Mouse (Mus musculus): ENCODE data around the gene Srm.

Srm gene

DNA sequence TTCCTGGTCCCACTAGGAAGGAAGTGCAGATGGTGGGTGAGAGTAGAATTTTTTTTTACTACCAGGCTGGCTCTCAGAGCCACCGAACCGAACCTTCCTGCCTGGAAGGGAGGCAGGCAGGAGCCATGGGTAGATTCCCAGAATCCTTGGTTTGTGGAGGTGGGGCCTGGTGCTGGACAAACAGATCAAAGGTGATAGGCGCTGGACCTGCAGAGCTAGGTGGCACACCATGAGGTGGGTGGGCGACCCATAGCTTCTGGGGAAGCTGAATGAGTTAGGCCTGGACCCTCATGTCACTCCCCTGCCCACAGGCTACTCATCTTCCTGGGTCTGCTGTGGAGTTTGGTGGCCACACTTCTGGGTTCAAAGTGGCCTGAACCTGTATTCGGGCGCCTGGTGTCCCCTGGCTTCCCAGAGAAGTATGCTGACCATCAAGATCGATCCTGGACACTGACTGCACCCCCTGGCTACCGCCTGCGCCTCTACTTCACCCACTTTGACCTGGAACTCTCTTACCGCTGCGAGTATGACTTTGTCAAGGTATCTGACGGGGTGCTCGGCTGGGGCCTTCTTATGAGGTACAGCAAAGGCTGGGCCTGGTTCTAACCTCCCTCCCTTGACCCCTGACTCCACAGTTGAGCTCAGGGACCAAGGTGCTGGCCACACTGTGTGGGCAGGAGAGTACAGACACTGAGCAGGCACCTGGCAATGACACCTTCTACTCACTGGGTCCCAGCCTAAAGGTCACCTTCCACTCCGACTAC is 11.2 kb downstream of the Srm start, which contains the start of gene Masp2:
Masp2 (plus strand) TSS at position 198 of the 764 bp plus-strand sequence.
- DNase-seq: no peak

DNA sequence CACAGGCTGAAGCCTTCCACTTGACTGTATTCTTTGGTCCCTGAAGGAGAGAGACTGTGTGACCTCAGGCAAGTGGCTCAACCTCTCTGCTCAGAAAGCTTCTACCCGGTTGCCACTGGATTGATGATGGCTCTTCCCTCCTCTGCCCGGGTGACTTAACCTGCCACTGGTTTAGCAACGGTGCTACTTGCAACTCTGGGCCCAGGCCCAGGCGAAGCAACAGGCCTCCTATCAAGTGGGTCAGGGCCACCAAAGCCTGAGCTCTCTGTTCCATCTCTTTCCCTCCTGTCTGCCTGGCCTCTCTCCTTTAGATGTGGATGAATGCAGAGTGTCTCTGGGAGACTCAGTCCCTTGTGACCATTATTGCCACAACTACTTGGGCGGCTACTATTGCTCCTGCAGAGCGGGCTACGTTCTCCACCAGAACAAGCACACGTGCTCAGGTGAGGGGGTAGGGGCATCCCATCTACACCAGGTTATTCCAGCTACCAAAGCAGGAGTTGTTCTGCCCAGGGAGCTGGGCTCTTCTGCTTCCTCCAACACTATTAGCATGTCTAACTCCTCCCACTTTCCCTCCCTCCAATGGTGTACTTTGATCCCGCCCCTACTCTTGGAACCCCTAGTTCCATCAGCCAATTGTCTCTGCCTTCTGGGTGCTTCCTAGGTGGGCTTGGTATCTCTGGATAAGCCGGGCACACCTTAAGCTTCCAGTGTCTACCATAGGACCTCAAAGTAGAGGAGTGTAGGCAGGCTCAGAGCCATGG is 12.3 kb downstream of the Srm start:
- no peak for DNase-seq

DNA sequence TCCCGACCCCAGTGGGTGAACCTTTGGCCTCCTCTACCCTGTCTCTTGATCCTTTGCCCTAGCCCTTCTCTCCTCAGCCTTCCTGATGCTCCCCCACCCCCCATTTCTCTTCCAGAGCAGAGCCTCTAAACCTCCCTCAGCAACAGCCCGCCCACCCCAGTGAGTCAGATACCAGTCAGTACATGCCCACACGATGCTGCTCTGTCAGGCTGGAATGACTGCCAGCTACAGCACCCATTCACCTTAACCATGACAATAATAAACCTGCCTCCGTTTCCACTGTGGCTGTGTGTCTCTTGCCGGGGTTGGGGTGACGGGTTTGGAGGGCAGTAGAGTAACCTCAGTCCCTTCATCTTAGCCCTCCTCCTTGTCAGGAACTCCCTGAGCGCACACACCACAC is 12.8 kb downstream of the Srm start:
- DNase-seq: no peak

DNA sequence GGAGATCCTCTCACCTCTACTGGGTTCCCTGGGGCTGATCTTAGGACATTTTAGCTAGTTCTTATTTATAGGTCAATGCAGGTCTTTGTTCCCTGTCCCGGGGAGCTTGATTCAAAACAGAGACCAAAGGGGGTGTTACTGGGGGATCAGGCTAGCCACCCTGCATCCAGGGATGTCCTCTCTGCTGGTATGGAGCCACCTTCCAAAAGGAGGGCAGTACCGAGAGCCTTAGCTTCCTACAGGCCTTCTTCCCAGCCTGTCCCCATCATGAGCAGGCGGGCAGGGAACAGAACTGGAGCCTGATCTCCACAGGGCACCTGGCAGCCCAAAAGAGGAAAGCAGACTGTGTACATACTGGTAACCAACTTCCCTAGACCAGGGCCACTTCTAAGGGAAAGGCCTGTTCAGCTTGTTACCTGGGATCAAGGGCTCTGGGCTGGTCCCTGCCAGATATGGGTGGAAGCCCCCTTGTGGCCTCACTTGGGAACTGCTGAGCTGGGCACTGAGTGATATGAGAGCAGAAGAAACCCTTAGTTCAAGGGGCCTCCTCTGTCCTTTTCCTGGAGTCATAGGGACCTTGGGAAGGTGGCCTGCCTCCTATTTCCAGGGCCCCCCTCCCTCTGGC is 13.3 kb downstream of the Srm start:
- peak; percentile 71 for DNase-seq

DNA sequence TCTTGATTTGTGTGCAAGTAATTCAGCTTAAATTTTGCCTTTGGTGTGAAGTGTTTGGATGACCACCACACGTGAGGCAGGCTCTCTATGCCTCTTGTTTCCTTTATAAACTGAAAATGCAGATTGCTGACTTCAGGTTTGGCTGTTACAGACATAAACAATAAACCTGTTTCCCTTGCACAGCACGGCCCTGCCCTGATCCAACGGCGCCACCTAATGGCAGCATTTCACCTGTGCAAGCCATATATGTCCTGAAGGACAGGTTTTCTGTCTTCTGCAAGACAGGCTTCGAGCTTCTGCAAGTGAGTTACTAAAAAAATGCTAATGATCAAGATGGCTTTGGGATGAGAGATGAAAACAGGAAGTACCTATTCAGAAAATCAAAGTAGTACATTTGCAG is 16.5 kb downstream of the Srm start:
- peak; percentile 85 for DNase-seq

DNA sequence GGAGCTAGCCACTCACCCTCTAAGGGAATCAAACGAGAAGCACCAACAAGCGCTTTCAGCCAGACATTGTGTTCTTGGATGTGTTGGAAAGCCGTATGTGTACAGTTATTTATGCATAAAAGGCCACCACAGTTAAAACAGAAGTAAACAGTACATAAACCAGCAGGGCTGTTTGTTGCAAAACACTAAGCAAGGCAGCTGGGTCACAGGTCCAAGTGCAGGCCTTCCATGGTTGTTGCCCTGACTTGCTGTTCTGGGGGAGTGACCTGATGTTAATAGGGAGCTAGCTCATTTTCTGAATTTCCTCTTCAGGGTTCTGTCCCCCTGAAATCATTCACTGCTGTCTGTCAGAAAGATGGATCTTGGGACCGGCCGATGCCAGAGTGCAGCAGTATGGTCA is 18.5 kb downstream of the Srm start:
- peak; percentile 29 for DNase-seq

DNA sequence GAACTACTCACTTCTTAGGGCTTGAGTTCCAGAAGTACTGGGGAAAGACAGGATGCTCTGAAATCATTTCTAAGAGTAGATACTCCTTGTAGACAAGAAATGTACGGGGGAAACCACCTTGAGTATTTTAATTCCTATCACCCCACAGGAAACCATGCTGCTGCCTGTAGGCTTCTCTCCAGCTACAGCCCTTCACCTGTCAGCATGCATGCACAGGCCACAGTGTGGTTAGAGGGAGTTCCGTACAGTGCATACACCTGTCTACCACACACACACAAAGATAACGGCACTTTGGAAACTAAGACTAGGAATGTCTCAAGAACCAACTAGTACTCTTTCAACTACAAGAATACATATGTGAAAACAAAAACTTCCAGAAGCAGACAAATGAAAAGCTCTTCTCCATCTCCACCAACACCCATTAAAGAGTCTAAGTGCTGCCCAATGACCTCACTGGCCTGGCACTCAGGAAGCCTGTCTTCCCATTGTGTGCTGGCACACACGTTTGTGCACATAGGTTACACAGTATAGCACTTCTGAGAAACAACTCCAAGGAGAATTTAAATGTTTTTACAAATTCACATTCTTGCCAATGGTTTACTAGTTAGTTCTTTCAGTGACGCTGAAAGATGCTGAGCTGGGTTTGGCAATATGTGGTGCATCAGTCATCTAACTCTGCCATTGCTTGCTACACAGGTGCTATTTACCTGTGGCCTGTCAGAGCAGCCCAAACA is 19.5 kb downstream of the Srm start:
- no peak for DNase-seq

DNA sequence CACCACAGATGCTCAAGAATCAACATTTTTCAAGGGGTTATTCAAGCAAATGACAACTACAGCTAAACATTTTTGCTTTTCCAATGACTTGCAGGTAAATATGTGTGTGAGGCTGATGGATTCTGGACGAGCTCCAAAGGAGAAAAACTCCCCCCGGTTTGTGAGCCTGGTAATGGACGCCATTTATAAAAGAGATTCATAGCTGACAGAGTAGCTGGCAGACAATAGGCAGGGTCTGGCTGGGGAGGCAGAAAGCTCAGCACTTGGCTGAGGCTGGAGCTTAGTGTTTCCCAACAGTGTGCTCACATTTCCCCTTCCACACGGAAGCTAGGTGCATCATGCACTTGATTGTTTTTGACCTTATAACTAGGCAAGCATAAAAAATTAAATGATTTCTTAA is 21.3 kb downstream of the Srm start:
- DNase-seq: peak; percentile 33

DNA sequence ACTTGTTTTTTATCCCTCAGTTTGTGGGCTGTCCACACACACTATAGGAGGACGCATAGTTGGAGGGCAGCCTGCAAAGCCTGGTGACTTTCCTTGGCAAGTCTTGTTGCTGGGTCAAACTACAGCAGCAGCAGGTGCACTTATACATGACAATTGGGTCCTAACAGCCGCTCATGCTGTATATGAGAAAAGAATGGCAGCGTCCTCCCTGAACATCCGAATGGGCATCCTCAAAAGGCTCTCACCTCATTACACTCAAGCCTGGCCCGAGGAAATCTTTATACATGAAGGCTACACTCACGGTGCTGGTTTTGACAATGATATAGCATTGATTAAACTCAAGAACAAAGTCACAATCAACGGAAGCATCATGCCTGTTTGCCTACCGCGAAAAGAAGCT is 22.4 kb downstream of the Srm start:
- no peak for DNase-seq

DNA sequence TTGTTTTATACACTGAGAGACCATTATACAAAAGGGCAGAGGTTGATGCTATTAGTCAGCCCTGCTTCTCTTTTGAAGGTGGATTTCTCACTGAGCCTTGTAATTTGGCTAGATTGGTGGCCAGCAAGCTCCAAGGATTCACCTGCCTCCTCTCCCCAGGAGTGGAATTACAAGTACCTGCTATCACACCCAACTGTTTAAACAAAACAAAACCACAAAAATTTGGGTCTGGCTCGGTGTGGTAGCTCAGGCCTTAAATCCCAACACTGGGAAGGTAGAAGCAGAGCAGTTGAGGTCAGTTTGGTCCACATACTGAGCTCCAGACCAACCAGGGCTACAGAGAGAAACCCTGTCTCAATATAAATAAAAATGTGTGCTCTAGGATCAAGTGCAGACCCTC is 28.5 kb downstream of the Srm start:
- no peak for DNase-seq

DNA sequence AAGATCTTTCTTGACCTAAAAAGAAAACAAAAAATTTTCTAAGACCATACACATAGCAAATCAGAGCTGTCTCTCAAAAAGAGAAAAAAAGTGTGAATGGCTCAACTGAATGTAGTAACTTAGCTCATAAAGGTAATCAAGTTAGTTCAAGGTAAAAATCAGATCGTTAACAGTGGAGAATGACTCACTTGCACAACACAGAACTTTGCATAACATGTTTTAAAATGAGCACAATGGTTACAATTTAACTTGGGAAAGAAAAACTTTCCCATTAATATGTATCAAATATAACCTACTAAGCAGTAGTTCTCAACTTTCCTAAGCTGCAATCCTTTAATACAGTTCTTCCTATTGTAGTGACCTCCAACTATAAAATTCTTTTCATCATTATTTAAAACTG is 29.4 kb downstream of the Srm start:
- DNase-seq: no peak

DNA sequence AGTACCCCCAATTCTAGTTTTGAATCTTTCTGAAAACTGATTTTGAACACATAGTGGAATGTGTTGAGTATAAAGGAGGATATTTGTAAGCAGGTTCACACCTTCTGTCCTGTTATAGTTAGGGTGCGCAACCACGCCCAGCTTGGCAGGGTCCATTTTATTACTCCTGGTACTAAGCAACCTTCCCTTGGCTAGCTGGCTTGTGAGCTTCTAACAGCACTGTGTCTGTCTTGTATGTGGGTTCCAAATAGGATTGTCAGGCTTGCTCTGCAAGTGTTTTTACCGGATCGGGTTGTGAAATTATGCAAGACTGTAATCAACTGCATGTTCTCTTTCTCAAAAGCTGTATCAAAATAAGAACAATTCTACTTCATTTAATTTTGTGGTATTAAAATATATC is 31.2 kb downstream of the Srm start:
- no peak for DNase-seq

DNA sequence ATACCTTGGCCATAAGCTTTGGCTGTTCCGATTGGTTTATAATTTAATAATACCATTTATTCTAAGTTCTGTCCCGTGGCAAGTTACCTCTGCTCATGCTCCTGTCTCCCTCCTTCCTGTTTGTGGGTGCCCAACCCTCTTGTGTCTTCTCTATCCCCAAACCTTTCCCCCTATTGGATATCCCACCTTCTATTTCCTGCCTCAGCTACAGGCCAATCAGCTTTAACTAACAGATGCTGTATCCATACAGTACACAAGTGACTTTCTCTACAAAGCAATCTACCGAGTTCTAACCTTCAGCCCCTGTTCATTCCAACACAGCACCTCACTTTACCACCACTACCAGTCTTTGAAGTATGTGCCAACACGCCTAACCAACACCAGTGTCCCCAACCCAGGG is 32.3 kb downstream of the Srm start:
- no peak for DNase-seq

DNA sequence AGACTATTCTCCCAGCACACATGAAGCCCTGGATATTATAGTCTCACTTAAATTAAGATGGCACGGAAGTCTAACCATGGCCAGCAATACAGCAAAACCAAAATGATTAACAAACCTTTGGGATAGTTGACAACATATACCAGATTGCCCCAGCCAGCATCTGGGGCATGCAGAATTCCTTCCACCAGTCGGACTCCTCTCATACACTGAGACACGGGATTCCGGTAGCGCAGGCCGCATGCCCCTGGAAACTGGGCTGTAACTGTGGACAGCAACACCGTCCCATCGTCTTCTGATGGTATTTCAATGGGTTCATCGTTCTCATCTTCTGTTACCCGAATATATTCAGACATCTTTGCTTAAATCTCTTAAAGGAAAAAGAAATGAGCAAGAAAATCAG is 33.7 kb downstream of the Srm start:
- no peak for DNase-seq

DNA sequence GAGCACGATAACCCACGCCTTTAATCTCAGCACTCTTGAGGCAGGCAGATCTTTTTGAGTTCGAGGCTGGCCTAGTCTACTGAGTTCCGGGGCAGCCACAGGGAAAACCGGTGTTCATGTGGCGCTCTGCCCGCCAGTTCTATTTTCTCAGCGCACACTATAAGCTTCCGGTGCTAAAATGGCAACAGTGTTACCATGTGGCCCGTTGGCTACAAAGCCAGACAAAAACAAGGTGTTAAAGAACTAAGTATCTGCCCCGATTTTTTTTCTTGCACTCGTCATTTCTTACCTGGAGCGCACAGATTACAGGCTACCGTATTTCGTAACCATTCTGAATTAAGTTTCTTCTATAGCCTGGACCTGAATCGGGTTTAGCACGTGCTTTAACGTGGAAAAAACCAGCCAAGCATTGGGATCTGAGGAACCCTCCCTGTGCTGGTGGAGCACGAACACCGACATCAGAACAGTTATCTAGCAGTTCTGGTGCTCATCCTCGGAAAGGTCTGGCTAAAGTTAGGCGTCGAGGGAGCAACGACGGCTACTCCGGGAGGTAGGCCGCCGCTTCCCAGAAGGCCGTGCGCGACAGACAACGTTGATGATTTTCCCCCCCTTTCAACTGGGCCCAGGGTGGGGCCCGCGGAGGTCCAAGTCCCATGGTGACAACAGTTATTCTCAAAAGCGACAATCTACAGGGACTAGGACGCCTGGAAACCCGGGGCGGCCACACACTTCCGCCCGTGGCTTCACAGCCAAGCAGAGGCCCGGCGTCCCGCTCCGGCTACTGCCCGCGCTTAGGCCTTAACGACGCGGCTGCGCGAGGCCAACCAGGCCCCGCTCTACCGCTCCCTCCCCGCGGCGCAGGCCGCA is 34.7 kb downstream of the Srm start:
- DNase-seq: peak; percentile 29

DNA sequence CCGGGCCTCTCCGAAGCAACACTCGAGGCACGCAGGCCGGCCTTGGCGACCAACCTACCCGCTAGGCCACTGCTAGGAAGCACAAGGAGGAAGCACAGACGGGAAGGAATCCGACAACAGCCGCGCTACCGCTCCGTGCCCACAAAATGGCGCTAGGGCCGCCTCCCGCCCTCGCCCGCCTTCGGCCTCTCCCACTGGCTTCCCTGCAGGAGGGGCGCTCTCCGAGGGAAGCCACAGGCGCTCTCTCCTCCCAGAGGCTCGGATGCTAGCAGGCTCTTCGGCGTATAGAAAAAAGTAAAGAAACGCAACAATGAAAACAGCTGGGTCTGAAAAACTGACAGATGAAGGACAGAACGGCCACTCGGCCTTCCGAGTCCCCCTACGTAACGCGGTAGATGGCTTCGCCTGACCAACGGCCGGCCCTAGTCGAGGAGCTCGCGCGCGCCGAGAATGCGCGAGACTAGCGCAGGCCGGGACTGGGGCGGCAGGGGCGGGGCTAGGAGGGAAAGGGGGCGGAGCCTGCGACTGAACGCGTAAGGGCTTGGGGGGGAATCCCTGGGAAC is 35.4 kb downstream of the Srm start, which contains the start of gene Tardbp:
Tardbp (minus strand) TSS at position 397 of the 563 bp plus-strand sequence.
- DNase-seq: peak; percentile 98

DNA sequence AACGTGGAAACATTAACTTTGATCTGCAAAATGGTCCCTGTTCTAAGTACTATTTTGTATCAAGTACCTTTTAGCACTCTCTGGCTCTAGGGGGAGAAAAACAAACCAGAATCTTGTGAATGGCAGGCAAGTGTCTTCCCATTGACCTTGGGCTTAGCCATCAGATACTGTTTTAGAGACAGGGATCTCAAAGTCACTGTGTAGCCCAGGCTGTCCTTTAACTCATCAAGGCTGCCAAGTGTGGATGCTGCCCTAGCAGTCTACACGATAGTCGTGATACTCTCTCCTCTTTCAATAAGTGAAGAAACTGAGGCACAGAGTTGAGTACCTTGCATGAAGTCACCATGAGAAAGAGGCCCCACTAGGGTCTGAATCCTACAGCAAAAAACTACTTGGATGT is 35.9 kb downstream of the Srm start:
- no peak for DNase-seq

DNA sequence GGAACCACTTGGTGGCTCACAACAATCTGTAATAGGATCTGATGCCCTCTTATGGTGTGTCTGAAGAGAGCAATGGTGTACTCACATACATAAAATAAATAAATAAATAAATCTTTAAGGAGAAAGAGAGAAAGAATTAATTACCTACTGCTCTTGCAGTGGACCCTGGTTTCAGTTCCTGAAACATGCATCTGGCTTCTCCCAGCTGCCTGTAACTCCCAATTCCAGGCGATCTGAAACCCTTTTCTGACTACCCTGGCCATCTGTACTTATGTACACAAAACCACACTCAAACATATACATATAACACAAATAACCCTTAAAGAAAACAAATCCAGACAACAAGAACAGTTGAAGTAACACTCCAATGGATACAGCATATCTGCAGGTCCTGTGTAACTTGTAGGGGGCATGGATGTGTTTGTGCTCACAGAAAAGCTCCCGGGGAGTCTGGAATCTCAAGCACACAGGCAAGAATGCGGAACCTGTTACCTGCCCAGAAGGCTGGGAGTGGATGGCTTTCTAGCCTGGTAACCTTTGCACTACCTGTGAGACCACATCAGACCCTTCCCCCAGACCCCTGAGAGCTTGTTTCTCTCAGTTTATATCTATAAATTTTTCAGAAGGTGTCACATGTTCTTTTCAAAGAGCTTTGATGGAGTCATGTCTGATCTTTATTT is 40.9 kb downstream of the Srm start:
- DNase-seq: peak; percentile 61

DNA sequence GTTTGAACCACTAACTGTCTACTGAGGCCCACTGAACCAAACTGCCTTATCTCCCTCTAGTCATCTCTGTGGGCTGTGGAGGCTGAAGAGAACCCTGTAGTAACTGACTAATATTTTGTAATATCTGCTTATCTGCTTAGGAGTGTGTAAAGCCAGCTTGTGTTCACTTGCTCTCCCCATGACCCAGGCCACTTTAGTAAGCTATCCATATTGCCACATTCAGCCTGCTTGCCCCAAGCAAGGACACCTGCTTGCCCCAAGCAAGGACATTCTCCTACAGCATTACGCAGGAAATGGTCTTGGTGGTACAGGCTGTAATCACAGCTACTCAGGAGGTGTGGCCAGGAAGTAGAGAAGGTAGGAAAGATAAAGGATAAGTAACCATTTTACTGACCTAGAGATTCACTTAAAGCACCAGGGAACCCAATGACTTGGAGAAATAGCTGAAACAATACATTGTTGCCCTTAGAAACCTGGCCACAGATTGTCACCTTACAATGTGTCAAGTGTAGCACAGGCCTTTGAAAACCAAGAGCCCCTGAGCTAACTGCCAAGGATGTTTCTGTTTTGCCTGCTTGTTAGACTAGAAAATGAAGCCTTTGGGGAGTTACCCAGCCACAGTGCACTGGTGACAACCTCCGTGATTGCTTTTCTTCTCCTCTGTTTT is 42.2 kb downstream of the Srm start:
- DNase-seq: no peak

DNA sequence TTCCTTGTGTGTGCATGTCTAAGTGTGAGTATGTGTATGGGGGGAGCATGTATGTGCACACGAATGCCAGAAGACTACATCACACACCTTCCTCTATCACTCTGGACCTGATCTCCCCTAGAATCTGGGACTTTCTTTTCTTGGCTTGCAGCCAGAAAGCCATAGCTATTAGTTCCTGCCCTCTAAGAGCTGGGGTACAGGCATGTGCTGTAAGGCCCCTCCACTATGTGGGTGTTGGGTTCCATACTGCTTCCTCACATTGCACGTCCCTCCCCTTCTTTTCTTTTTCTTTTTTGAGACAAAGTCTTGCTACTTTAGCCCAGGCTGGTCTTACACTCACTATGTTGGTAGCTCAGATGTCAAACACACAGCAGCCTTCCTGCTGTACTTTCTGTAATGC is 44.0 kb downstream of the Srm start:
- no peak for DNase-seq

DNA sequence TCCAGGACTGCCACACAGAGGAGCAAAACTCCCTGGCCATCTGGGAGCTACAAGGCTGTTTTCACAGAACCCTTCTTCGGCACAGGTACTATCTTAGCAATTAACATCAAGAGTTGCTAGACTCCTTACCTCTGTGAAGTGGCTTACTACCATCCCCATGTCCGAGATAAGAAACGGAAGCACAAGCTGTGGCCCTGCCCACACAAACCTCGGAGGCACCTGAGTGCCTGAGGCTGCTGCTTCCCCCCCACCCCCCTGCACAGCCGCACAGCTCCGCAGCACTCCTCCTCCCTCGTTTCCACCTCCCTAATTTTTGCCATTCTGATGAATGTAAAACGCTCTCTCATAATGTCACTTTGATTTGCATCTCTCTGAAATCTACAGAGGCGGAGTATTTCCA is 47.0 kb downstream of the Srm start:
- DNase-seq: no peak
